Mouse (Mus musculus) brain, embryonic 14.5 days (tissue): ENCODE measurements around the gene Ankrd27.

Source experiments
- CTCF ChIP-seq: fragments of 200-500 bp; IDR thresholded peaks from 2 replicates; pipeline ENCODE4 v1.5.1; 2012; ENCODE audit warnings: inconsistent platforms, mild to moderate bottlenecking, moderate library complexity, borderline replicate concordance; ENCODE audit not compliant: insufficient read depth, insufficient read length; ENCODE audit errors: extremely low read depth
- POLR2A ChIP-seq: fragments of 200-500 bp; IDR thresholded peaks from 2 replicates; pipeline ENCODE4 v1.6.1; 2012; ENCODE audit warnings: mild to moderate bottlenecking, inconsistent platforms, borderline replicate concordance; ENCODE audit not compliant: poor library complexity, insufficient read depth, insufficient read length, severe bottlenecking; ENCODE audit errors: extremely low read depth

GRCm38 (mm10) chr7:35609245-35609644 is 23.2 kb downstream of the Ankrd27 start:
- TF ChIP-seq CTCF = no peak
- TF ChIP-seq POLR2A = no peak
